Comparison of ENCODE assay signal across 17 mouse cellular contexts in the genomic region with DNA sequence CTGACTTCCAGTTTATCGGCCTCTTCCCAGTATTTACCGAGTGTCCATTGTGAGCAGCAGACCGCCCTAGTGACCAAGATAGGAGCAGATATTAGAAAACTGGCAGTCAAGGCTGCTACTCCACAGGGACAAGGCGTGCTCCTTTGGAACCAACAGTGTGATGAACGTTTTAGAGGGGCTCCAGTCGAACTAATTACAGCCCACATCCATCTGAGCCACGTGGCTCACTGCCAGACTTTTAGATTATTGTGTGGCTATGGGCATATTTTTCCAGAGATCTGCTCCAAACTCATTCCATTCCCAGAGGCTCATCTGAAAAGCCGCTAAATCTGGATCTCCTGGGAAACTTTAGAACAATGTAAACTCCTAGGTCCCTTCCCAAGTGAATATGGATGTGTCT.
DNase-seq lines count a peak whose midpoint lies in the region; ATAC-seq and TF ChIP-seq lines count a peak whose summit lies in the region.
"Had no signal": no experiment of that assay in that cellular context is flagged by ENCODE, and none has a peak within 500 bp of the region (broad histone marks: within the 10 kb centered on the region; RNA-seq: fewer than 3 reads in every experiment).

No protein-coding gene starts in this region.

- WGBS in intestine, postnatal 0 days: 67% methylated on average over 8 of the region's 8 CpGs

- H3K9ac ChIP-seq in intestine, postnatal 0 days (ENCODE audit: low read depth, low read length): no peak overlapping the region
- H3K9ac ChIP-seq: heart, embryonic 12.5 days had no signal

- intact Hi-C loops in left cerebral cortex, postnatal 4 days (cut with DNase I): no loop called here
- intact Hi-C loops in left cerebral cortex, postnatal 25 days (cut with DNase I): no loop called here
- intact Hi-C loops in heart, postnatal 14 days (cut with DNase I): no loop called here

- H3K27ac ChIP-seq in intestine, postnatal 0 days (ENCODE audit: low read depth, low read length): no peak overlapping the region

- no peak for TF ChIP-seq CTCF in brain, embryonic 14.5 days (IDR thresholded peaks at IDR 0.05; ENCODE audit: borderline replicate concordance, extremely low read depth, insufficient read depth, insufficient read length)
- no peak for TF ChIP-seq CTCF in intestine, postnatal 0 days (IDR thresholded peaks at IDR 0.05; ENCODE audit: low read depth)

- no peak overlapping the region for H3K4me3 ChIP-seq in intestine, postnatal 0 days (ENCODE audit: low read depth, low read length)
- H3K4me3 ChIP-seq: heart, embryonic 12.5 days had no signal

- no peak overlapping the region for H3K4me2 ChIP-seq in intestine, postnatal 0 days (replicated peaks; ENCODE audit: low read depth)
- H3K4me2 ChIP-seq: heart, embryonic 12.5 days had no signal

- peak; percentile 22 to 23 for DNase-seq in cerebellum, postnatal 14 days
- DNase-seq in cerebellum, adult 18-20 months: no peak
- DNase-seq in left cerebral cortex, postnatal 4 days: peak; percentile 45
- DNase-seq in left cerebral cortex, postnatal 25 days (ENCODE audit: low spot score in 2 of 2): no peak
- peak; percentile 71 for DNase-seq in brain, embryonic 14.5 days (ENCODE audit: low read depth)
- DNase-seq in layer of hippocampus, adult 9-11 months: peak; percentile 5
- no peak for DNase-seq in heart, postnatal 14 days
- DNase-seq: gastrocnemius, postnatal 36 days; heart, postnatal 36 days; kidney, postnatal 10 days; liver; lung, adult 18-20 months; right cerebral cortex, postnatal 14 days; thymus, postnatal 25 days had no signal

- no peaks in the 10 kb centered on the region for H3K27me3 ChIP-seq in intestine, postnatal 0 days (replicated peaks; ENCODE audit: control insufficient read depth, insufficient read depth, low read length)
- H3K27me3 ChIP-seq: heart, embryonic 12.5 days had no signal

- TF ChIP-seq POLR2A in brain, embryonic 14.5 days (IDR thresholded peaks at IDR 0.05; ENCODE audit: borderline replicate concordance, extremely low read depth, insufficient read depth, insufficient read length, poor library complexity, severe bottlenecking): no peak

- ATAC-seq in intestine, postnatal 0 days: no peak
- ATAC-seq: intestine, embryonic 16.5 days had no signal

- no peaks in the 10 kb centered on the region for H3K4me1 ChIP-seq in intestine, postnatal 0 days (replicated peaks; ENCODE audit: control insufficient read depth, insufficient read depth, low read length)
- H3K4me1 ChIP-seq: heart, embryonic 12.5 days had no signal

- no peaks in the 10 kb centered on the region for H3K9me3 ChIP-seq in intestine, postnatal 0 days (ENCODE audit: control insufficient read depth)
- H3K9me3 ChIP-seq: heart, embryonic 12.5 days had no signal

- no peaks in the 10 kb centered on the region for H3K36me3 ChIP-seq in intestine, postnatal 0 days (ENCODE audit: control insufficient read depth, insufficient read depth)
- H3K36me3 ChIP-seq: heart, embryonic 12.5 days had no signal

Comparison
In these comparisons a context has a peak if more than half of its experiments do, and no peak if none do; other contexts are left out.
1. DNase-seq: peak in cerebellum, postnatal 14 days (2 of 2), left cerebral cortex, postnatal 4 days (single experiment), brain, embryonic 14.5 days (single experiment) and layer of hippocampus, adult 9-11 months (single experiment); none in cerebellum, adult 18-20 months (0 of 2), left cerebral cortex, postnatal 25 days (0 of 2) and heart, postnatal 14 days (0 of 2).